Mouse (Mus musculus) spleen, adult 2 months (tissue): ENCODE data around the gene Fut11.

ENCODE experiments used
- CTCF ChIP-seq: fragments of 200-500 bp; IDR thresholded peaks from 2 replicates; pipeline ENCODE4 v1.5.1; 2011; ENCODE audit warnings: mild to moderate bottlenecking, inconsistent platforms; ENCODE audit not compliant: insufficient read depth, insufficient read length, insufficient replicate concordance; ENCODE audit errors: extremely low read depth
- POLR2A ChIP-seq: fragments of 200-500 bp; IDR thresholded peaks from 2 replicates; pipeline ENCODE4 v1.6.1; 2011; ENCODE audit warnings: low read depth, low read length, inconsistent platforms

- TF ChIP-seq CTCF (no peak), POLR2A (no peak)
Measured at GRCm38 (mm10) chr14:20677906-20678305, 16.9 kb upstream of the Fut11 start.
